Mouse (Mus musculus): ENCODE data around the gene Tk2. TPM values are rescaled to one million over a fixed set of nuclear protein-coding genes. Genes with fewer than 3 reads are reported as not detected.

Gene Tk2
- polyA plus RNA-seq, 1 experiment from 2014 or later = 37.8 TPM

Other genes starting within 250 kb of the Tk2 start
- gene Cdh5, start 146.9 kb downstream of the Tk2 start, polyA plus RNA-seq (2016; fragmentation: Nextera tagmentation; extraction: Ambion mirVana) = 16.2 and 20.6 TPM in 2 replicates
- 2.2 and 2.6 TPM in 2 replicates for gene Bean1, start 78.1 kb downstream of the Tk2 start, polyA plus RNA-seq (2016; fragmentation: Nextera tagmentation; extraction: Ambion mirVana)
- 40.7 and 48.2 TPM in 2 replicates for gene Cklf, start 2.3 kb upstream of the Tk2 start, polyA plus RNA-seq (2016; fragmentation: Nextera tagmentation; extraction: Ambion mirVana)
- not detected in 2 replicates for gene Cmtm2a, start 44.6 kb upstream of the Tk2 start, polyA plus RNA-seq (2016; fragmentation: Nextera tagmentation; extraction: Ambion mirVana)
- not detected in 2 replicates for gene Gm45711, start 61.5 kb upstream of the Tk2 start, polyA plus RNA-seq (2016; fragmentation: Nextera tagmentation; extraction: Ambion mirVana)
- gene Cmtm1, start 61.6 kb upstream of the Tk2 start, polyA plus RNA-seq (2016; fragmentation: Nextera tagmentation; extraction: Ambion mirVana) = not detected in 2 replicates
- not detected in 2 replicates for gene Gm11020, start 73.0 kb upstream of the Tk2 start, polyA plus RNA-seq (2016; fragmentation: Nextera tagmentation; extraction: Ambion mirVana)
- not detected in 2 replicates for gene Cmtm2b, start 73.7 kb upstream of the Tk2 start, polyA plus RNA-seq (2016; fragmentation: Nextera tagmentation; extraction: Ambion mirVana)
- gene Cmtm3, start 90.9 kb upstream of the Tk2 start, polyA plus RNA-seq (2016; fragmentation: Nextera tagmentation; extraction: Ambion mirVana) = 84.4 and 92.5 TPM in 2 replicates
- 2.3 and 2.4 TPM in 2 replicates for gene Cmtm4, start 147.2 kb upstream of the Tk2 start, polyA plus RNA-seq (2016; fragmentation: Nextera tagmentation; extraction: Ambion mirVana)
- 131 and 135 TPM in 2 replicates for gene Dync1li2, start 194.5 kb upstream of the Tk2 start, polyA plus RNA-seq (2016; fragmentation: Nextera tagmentation; extraction: Ambion mirVana)